Mouse (Mus musculus) myocyte (in vitro differentiated cells): ENCODE measurements around the gene Fez2.

Source experiments
- E2F4 ChIP-seq: IDR thresholded peaks from one replicate; pipeline ENCODE4 v1.6.1; 2011; ENCODE audit warnings: mild to moderate bottlenecking, control low read depth, moderate library complexity; ENCODE audit not compliant: insufficient read depth
- MAX ChIP-seq: IDR thresholded peaks from one replicate; pipeline ENCODE4 v1.6.1; 2011; ENCODE audit warnings: low read depth, mild to moderate bottlenecking, control low read depth
- MYOG ChIP-seq, 3 experiments: IDR thresholded peaks; one replicate each; pipeline ENCODE4 v1.6.1; 2011; ENCODE audit warnings: control low read depth in 2 of 3, low read depth in 2 of 3, mild to moderate bottlenecking in 2 of 3; ENCODE audit not compliant: insufficient read length in 2 of 3, control insufficient read depth in 1 of 3, insufficient read depth in 1 of 3
- POLR2A ChIP-seq: IDR thresholded peaks from one replicate; pipeline ENCODE4 v1.6.1; 2011; ENCODE audit warnings: low read depth, mild to moderate bottlenecking, control low read depth, moderate library complexity; ENCODE audit not compliant: insufficient read length
- POLR2AphosphoS2 ChIP-seq: IDR thresholded peaks from one replicate; pipeline ENCODE4 v1.6.1; 2011; ENCODE audit warnings: low read depth, control low read depth; ENCODE audit not compliant: insufficient read length
- SRF ChIP-seq: IDR thresholded peaks from one replicate; pipeline ENCODE4 v1.6.1; 2011; ENCODE audit warnings: low read depth; ENCODE audit not compliant: control insufficient read depth, insufficient read length
- TCF3 ChIP-seq: IDR thresholded peaks from one replicate; pipeline ENCODE4 v1.6.1; 2011; ENCODE audit warnings: low read depth, control low read depth; ENCODE audit not compliant: insufficient read length
- USF1 ChIP-seq: IDR thresholded peaks from one replicate; pipeline ENCODE4 v1.6.1; 2011; ENCODE audit warnings: low read depth, mild to moderate bottlenecking, control low read depth, moderate library complexity

DNA sequence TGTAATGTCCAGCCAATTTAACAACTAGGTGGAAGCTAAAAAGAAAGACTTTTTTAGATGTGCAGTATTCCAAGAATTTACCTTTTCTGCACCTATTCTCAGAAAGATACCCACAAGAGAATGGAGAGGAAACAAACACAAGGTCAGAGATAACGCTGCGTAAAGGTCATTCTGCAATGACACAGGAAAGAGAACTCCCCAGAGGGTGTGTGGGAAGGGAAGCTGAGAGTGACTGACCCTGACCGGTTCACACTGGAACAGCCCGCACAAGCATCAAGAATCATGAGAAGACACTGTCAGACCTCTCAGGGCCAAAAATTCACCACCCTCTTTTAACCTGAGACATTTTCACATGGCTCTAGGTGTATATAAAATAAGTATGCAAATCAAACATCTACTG lies 10.4 kb downstream of the Fez2 start:
- no peak for TF ChIP-seq POLR2A
- no peak for TF ChIP-seq MAX
- TF ChIP-seq MYOG (IDR thresholded peaks at IDR 0.05; ENCODE audit: control insufficient read depth in 1 of 3, insufficient read depth in 1 of 3, insufficient read length in 2 of 3, low read depth in 2 of 3) = no peak
- no peak for TF ChIP-seq USF1
- no peak for TF ChIP-seq TCF3
- no peak for TF ChIP-seq POLR2AphosphoS2
- no peak for TF ChIP-seq E2F4
- TF ChIP-seq SRF = no peak
